Mouse (Mus musculus): ENCODE results near the gene Nfyb. TPM values are rescaled to one million over a fixed set of nuclear protein-coding genes. Genes with fewer than 3 reads are reported as not detected.

The Nfyb gene
- polyA plus RNA-seq, 1 experiment from 2014 or later, result 44.6 TPM

GRCm38 (mm10) chr10:82804396-82804795, 40.5 kb upstream of the Nfyb start:
- H3K4me2 ChIP-seq (replicated peaks; ENCODE audit: low read depth, low read length), result no peak overlapping the region
- H3K27ac ChIP-seq (ENCODE audit: low read length), result no peak overlapping the region
- H3K4me1 ChIP-seq (ENCODE audit: control insufficient read depth, insufficient read depth, low read length), result 0 out of 2 replicates have a peak, but pooled peaks cover 2% of the 10 kb centered on the region
- no peak overlapping the region for H3K4me3 ChIP-seq (ENCODE audit: low read depth, low read length)
- H3K9ac ChIP-seq (replicated peaks; ENCODE audit: low read depth, low read length), result no peak overlapping the region
- no peaks in the 10 kb centered on the region for H3K27me3 ChIP-seq (ENCODE audit: control insufficient read depth, insufficient read depth, low read length)
- H3K36me3 ChIP-seq (ENCODE audit: control insufficient read depth, insufficient read depth, low read length), result no peaks in the 10 kb centered on the region
- 73% methylated on average over 3 of the region's 3 CpGs for WGBS
- no peak for ATAC-seq (ENCODE audit: insufficient number of reproducible peaks, insufficient read depth, low FRiP score, low read depth)
- H3K9me3 ChIP-seq (ENCODE audit: control insufficient read depth, low read depth, low read length), result no peaks in the 10 kb centered on the region

DNA sequence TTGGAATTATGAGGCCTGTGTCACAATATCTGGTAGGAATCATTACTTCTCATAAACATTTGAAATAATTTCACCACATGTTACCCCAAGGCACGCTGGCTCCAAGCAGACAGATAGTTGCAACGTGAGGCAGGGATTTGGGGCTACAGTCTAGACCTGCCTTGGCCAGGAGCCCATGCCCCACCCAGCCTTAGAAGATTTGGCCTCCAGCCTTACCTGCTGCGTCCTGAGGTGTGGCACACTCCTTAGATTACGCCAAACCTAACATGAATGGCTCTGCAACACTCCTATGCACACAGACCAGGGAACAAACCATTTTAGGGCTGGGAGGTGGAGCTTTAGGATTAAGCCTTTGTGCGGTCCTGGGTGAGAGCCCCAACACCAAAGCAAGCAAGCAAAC, 36.1 kb upstream of the Nfyb start:
- ATAC-seq (ENCODE audit: insufficient number of reproducible peaks, insufficient read depth, low FRiP score, low read depth), result no peak
- H3K4me1 ChIP-seq (ENCODE audit: control insufficient read depth, insufficient read depth, low read length), result peaks cover 17% of the 10 kb centered on the region

GRCm38 (mm10) chr10:82798312-82798933, 34.5 kb upstream of the Nfyb start:
- no peaks in the 10 kb centered on the region for H3K27me3 ChIP-seq (ENCODE audit: control insufficient read depth, insufficient read depth, low read length)
- H3K27ac ChIP-seq (ENCODE audit: low read length), result no peak overlapping the region
- no peak overlapping the region for H3K9ac ChIP-seq (replicated peaks; ENCODE audit: low read depth, low read length)
- no peaks in the 10 kb centered on the region for H3K9me3 ChIP-seq (ENCODE audit: control insufficient read depth, low read depth, low read length)
- WGBS, result 41% methylated on average over 11 of the region's 11 CpGs
- ATAC-seq (ENCODE audit: insufficient number of reproducible peaks, insufficient read depth, low FRiP score, low read depth), result no peak
- no peaks in the 10 kb centered on the region for H3K36me3 ChIP-seq (ENCODE audit: control insufficient read depth, insufficient read depth, low read length)
- no peak overlapping the region for H3K4me2 ChIP-seq (replicated peaks; ENCODE audit: low read depth, low read length)
- peaks cover 18% of the 10 kb centered on the region for H3K4me1 ChIP-seq (ENCODE audit: control insufficient read depth, insufficient read depth, low read length)
- H3K4me3 ChIP-seq (ENCODE audit: low read depth, low read length), result no peak overlapping the region

More for the DNA sequence above, 36.1 kb upstream of the Nfyb start:
- Histone ChIP-seq H3K27ac (ENCODE audit: low read length) (no peak overlapping the region), H3K27me3 (ENCODE audit: control insufficient read depth, insufficient read depth, low read length) (no peaks in the 10 kb centered on the region), H3K36me3 (ENCODE audit: control insufficient read depth, insufficient read depth, low read length) (no peaks in the 10 kb centered on the region), H3K4me3 (ENCODE audit: low read depth, low read length) (no peak overlapping the region), H3K4me2 (replicated peaks; ENCODE audit: low read depth, low read length) (no peak overlapping the region), H3K9me3 (ENCODE audit: control insufficient read depth, low read depth, low read length) (no peaks in the 10 kb centered on the region), H3K9ac (replicated peaks; ENCODE audit: low read depth, low read length) (no peak overlapping the region)
- WGBS, result 73% methylated on average over 5 of the region's 5 CpGs

- H3K4me3 ChIP-seq (ENCODE audit: low read depth, low read length), result no peak overlapping the region
- peaks cover 18% of the 10 kb centered on the region for H3K4me1 ChIP-seq (ENCODE audit: control insufficient read depth, insufficient read depth, low read length)
- no peak overlapping the region for H3K4me2 ChIP-seq (replicated peaks; ENCODE audit: low read depth, low read length)
- no peaks in the 10 kb centered on the region for H3K27me3 ChIP-seq (ENCODE audit: control insufficient read depth, insufficient read depth, low read length)
- no peak for ATAC-seq (ENCODE audit: insufficient number of reproducible peaks, insufficient read depth, low FRiP score, low read depth)
- no peak overlapping the region for H3K9ac ChIP-seq (replicated peaks; ENCODE audit: low read depth, low read length)
- no peaks in the 10 kb centered on the region for H3K9me3 ChIP-seq (ENCODE audit: control insufficient read depth, low read depth, low read length)
- H3K36me3 ChIP-seq (ENCODE audit: control insufficient read depth, insufficient read depth, low read length), result no peaks in the 10 kb centered on the region
- no peak overlapping the region for H3K27ac ChIP-seq (ENCODE audit: low read length)
- 90% methylated on average over 4 of the region's 4 CpGs for WGBS
Measured at GRCm38 (mm10) chr10:82797119-82797491, 33.2 kb upstream of the Nfyb start.

DNA sequence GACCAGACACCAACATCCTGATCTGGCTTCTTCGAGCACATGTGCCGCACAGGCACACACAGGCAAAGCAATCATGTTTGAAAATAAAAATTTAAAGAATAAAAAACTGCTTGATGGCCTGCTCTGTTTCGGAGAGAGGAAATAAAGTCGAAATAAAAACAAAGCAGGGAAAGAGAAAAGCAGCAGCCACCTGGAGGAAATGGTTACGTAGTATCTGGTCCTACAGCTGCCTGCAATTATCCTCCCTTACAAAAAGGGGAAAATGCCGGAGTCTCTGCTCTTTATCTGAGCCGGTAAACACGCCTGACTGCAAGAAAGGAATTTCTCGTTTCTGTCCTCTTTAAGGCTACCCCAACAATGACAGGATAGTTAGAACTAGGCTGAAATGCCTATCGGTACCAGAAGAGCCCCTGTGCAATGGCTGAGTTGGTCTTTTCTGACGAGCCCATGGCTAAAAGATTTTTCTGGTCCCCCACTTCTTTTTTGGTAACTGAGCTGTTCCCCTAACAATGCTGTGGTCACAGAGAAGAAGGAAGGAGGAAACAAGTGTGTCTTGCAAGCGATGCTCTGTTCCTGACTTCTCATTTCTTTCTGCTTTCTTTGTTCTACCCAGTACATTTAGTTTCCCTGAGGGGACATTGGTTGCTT, 32.7 kb upstream of the Nfyb start:
- Histone ChIP-seq H3K9me3 (ENCODE audit: control insufficient read depth, low read depth, low read length) (no peaks in the 10 kb centered on the region), H3K4me3 (ENCODE audit: low read depth, low read length) (no peak overlapping the region), H3K4me1 (ENCODE audit: control insufficient read depth, insufficient read depth, low read length) (peaks cover 18% of the 10 kb centered on the region), H3K36me3 (ENCODE audit: control insufficient read depth, insufficient read depth, low read length) (no peaks in the 10 kb centered on the region), H3K27me3 (ENCODE audit: control insufficient read depth, insufficient read depth, low read length) (no peaks in the 10 kb centered on the region), H3K9ac (replicated peaks; ENCODE audit: low read depth, low read length) (no peak overlapping the region), H3K27ac (ENCODE audit: low read length) (peak overlapping the region; percentile 67; the same call in 1 of the 2 replicates), H3K4me2 (replicated peaks; ENCODE audit: low read depth, low read length) (no peak overlapping the region)
- no peak for ATAC-seq (ENCODE audit: insufficient number of reproducible peaks, insufficient read depth, low FRiP score, low read depth)
- WGBS, result 38% methylated on average over 12 of the region's 12 CpGs

GRCm38 (mm10) chr10:82795767-82796166, 31.8 kb upstream of the Nfyb start:
- Histone ChIP-seq H3K4me3 (ENCODE audit: low read depth, low read length) (no peak overlapping the region), H3K27ac (ENCODE audit: low read length) (no peak overlapping the region), H3K27me3 (ENCODE audit: control insufficient read depth, insufficient read depth, low read length) (no peaks in the 10 kb centered on the region), H3K9me3 (ENCODE audit: control insufficient read depth, low read depth, low read length) (no peaks in the 10 kb centered on the region), H3K9ac (replicated peaks; ENCODE audit: low read depth, low read length) (no peak overlapping the region), H3K4me2 (replicated peaks; ENCODE audit: low read depth, low read length) (peak overlapping the region; percentile 38), H3K4me1 (ENCODE audit: control insufficient read depth, insufficient read depth, low read length) (peaks cover 18% of the 10 kb centered on the region), H3K36me3 (ENCODE audit: control insufficient read depth, insufficient read depth, low read length) (no peaks in the 10 kb centered on the region)
- no peak for ATAC-seq (ENCODE audit: insufficient number of reproducible peaks, insufficient read depth, low FRiP score, low read depth)
- WGBS, result 36% methylated on average over 8 of the region's 8 CpGs

DNA sequence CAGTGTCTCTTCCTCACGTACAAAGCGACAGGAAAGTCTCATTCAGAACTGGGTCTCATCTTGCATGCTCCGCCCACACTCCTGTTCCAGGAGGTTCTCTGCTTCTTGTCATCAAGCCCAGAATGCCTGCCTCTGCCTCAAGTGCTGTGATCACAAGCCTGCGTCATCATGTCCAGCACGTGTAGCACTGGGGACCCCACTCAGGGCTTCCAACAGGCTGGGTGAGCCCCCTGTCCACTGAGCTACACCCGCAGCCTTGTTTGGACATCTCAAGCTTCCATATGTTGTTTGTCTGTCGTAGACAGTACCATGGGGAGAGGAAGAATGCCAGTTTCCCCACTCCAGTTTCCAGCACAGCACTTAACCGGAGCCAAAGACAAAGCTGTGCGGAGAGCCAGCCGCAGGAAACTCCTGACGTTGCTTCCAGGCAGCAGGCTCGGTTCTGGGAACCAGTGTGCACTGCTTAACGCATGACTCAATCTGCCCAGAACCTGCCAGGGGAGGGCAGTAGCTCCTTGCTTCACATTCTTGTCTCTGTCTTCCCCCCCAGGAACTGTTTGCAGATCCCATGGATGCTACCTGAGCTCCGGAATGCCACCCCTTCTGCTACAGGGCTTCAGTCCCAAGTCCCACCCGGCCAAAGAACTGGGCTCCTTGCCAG, 31.3 kb upstream of the Nfyb start:
- H3K9me3 ChIP-seq (ENCODE audit: control insufficient read depth, low read depth, low read length), result no peaks in the 10 kb centered on the region
- 27% methylated on average over 15 of the region's 15 CpGs for WGBS
- H3K4me3 ChIP-seq (ENCODE audit: low read depth, low read length), result no peak overlapping the region
- H3K27me3 ChIP-seq (ENCODE audit: control insufficient read depth, insufficient read depth, low read length), result no peaks in the 10 kb centered on the region
- no peaks in the 10 kb centered on the region for H3K36me3 ChIP-seq (ENCODE audit: control insufficient read depth, insufficient read depth, low read length)
- H3K9ac ChIP-seq (replicated peaks; ENCODE audit: low read depth, low read length), result no peak overlapping the region
- peaks cover 18% of the 10 kb centered on the region for H3K4me1 ChIP-seq (ENCODE audit: control insufficient read depth, insufficient read depth, low read length)
- H3K4me2 ChIP-seq (replicated peaks; ENCODE audit: low read depth, low read length), result peak overlapping the region; percentile 38
- ATAC-seq (ENCODE audit: insufficient number of reproducible peaks, insufficient read depth, low FRiP score, low read depth), result peak; percentile 74
- H3K27ac ChIP-seq (ENCODE audit: low read length), result no peak overlapping the region

DNA sequence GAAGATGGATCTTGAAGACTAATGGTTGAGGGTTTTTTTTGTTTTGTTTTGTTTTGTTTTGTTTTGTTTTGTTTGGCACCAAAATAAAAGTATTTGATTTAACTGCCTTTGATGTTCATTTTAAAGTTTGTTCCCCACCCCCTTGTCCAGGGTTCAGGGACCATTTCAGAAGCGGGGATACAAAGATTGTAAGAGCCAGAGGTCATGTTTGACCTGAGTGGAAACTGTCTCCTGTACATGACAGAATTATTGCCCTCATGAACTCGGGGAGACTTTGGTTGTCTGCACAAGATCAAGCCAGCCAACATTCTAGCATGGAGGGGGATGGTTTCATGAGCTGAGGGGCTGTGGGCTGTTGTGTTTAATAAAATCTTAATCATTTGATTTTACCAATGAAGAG, 28.4 kb upstream of the Nfyb start:
- Histone ChIP-seq H3K9ac (replicated peaks; ENCODE audit: low read depth, low read length) (no peak overlapping the region), H3K27ac (ENCODE audit: low read length) (no peak overlapping the region)
- 59% methylated on average over 2 of the region's 2 CpGs for WGBS

More for the DNA sequence above, 28.4 kb upstream of the Nfyb start:
- no peaks in the 10 kb centered on the region for H3K9me3 ChIP-seq (ENCODE audit: control insufficient read depth, low read depth, low read length)
- no peak for ATAC-seq (ENCODE audit: insufficient number of reproducible peaks, insufficient read depth, low FRiP score, low read depth)
- H3K4me3 ChIP-seq (ENCODE audit: low read depth, low read length), result no peak overlapping the region
- no peak overlapping the region for H3K4me2 ChIP-seq (replicated peaks; ENCODE audit: low read depth, low read length)
- no peaks in the 10 kb centered on the region for H3K27me3 ChIP-seq (ENCODE audit: control insufficient read depth, insufficient read depth, low read length)
- peaks cover 18% of the 10 kb centered on the region for H3K4me1 ChIP-seq (ENCODE audit: control insufficient read depth, insufficient read depth, low read length)
- no peaks in the 10 kb centered on the region for H3K36me3 ChIP-seq (ENCODE audit: control insufficient read depth, insufficient read depth, low read length)

Measured in stomach, embryonic 14.5 days (tissue).